Mouse (Mus musculus): ENCODE data around the gene Ano3. TPM values are rescaled to one million over a fixed set of nuclear protein-coding genes. Genes with fewer than 3 reads are reported as not detected.

The Ano3 gene
- polyA plus RNA-seq, 1 experiment from 2014 or later, result 1.3 TPM

DNA sequence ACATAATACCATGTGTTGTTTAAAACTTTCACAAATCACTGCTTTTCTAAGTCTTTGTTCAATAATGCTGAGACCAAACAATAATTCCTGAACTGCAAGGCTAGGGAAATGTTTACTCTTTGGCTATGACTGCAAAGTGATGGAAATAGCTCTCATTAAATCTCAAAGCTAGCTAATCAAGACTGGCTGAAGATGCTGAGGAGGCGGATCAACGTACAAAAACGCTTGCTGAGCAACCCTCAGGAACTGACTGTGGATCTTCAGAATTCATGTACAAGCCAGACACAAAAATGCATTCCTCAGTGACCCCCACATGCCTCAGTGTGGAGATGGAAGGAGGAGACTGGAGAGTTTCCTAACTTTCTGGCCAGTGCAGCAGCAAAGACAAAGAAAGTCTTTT lies 155.3 kb downstream of the Ano3 start:
- Histone ChIP-seq H3K36me3 (replicated peaks) (no peaks in the 10 kb centered on the region), H3K9ac (no peak overlapping the region), H3K4me1 (no peaks in the 10 kb centered on the region), H3K4me3 (replicated peaks) (no peak overlapping the region), H3K4me2 (no peak overlapping the region), H3K27ac (no peak overlapping the region), H3K27me3 (no peaks in the 10 kb centered on the region), H3K9me3 (no peaks in the 10 kb centered on the region)
- WGBS, result 75% methylated on average over 3 of the region's 3 CpGs
- ATAC-seq (ENCODE audit: low FRiP score), result no peak

DNA sequence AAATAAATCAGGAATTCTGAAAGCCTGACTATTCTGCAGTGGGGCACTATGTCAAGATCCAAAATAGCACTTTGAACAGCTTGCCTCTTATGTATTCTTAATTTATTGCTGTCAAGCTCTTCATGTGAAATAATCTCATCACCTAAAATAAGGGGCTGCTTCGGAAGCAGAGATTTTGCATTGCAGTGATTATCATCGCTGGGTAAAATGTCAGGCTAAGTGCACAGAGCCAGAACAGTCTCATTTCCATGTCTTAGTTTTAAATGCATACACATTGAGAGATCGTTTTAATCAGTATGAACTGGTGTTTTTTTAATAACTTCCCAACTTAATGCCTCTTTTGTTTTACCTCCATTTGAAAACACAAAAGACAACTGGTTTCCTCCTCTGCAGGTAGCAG lies 163.3 kb downstream of the Ano3 start:
- no peak overlapping the region for H3K4me3 ChIP-seq (replicated peaks)
- H3K9ac ChIP-seq, result no peak overlapping the region
- no peak overlapping the region for H3K27ac ChIP-seq
- H3K27me3 ChIP-seq, result no peaks in the 10 kb centered on the region
- ATAC-seq (ENCODE audit: low FRiP score), result no peak
- no peaks in the 10 kb centered on the region for H3K9me3 ChIP-seq
- H3K4me2 ChIP-seq, result no peak overlapping the region
- H3K4me1 ChIP-seq, result no peaks in the 10 kb centered on the region
- 83% methylated on average over 3 of the region's 3 CpGs for WGBS
- H3K36me3 ChIP-seq (replicated peaks), result no peaks in the 10 kb centered on the region

- no peak for ATAC-seq (ENCODE audit: low FRiP score)
- Histone ChIP-seq H3K9ac (no peak overlapping the region), H3K4me3 (replicated peaks) (no peak overlapping the region), H3K36me3 (replicated peaks) (no peaks in the 10 kb centered on the region), H3K27me3 (no peaks in the 10 kb centered on the region), H3K27ac (no peak overlapping the region), H3K9me3 (no peaks in the 10 kb centered on the region), H3K4me2 (no peak overlapping the region), H3K4me1 (no peaks in the 10 kb centered on the region)
- WGBS, result 38% methylated on average over 2 of the region's 2 CpGs
Observed at GRCm38 (mm10) chr2:110759434-110759833, 191.3 kb downstream of the Ano3 start.

GRCm38 (mm10) chr2:110757556-110757955 lies 193.2 kb downstream of the Ano3 start:
- Histone ChIP-seq H3K27me3 (no peaks in the 10 kb centered on the region), H3K9ac (no peak overlapping the region), H3K4me3 (replicated peaks) (no peak overlapping the region), H3K4me1 (no peaks in the 10 kb centered on the region), H3K9me3 (no peaks in the 10 kb centered on the region), H3K4me2 (no peak overlapping the region), H3K36me3 (replicated peaks) (no peaks in the 10 kb centered on the region), H3K27ac (no peak overlapping the region)
- WGBS, result 76% methylated on average over 2 of the region's 2 CpGs
- no peak for ATAC-seq (ENCODE audit: low FRiP score)

- no peaks in the 10 kb centered on the region for H3K36me3 ChIP-seq (replicated peaks)
- H3K4me2 ChIP-seq, result no peak overlapping the region
- no peak overlapping the region for H3K4me3 ChIP-seq (replicated peaks)
- H3K9me3 ChIP-seq, result no peaks in the 10 kb centered on the region
- no peaks in the 10 kb centered on the region for H3K27me3 ChIP-seq
- H3K27ac ChIP-seq, result no peak overlapping the region
- no peak for ATAC-seq (ENCODE audit: low FRiP score)
- H3K9ac ChIP-seq, result no peak overlapping the region
- H3K4me1 ChIP-seq, result peaks cover 3% of the 10 kb centered on the region; the same call in 1 of the 2 replicates
- 42% methylated on average over 1 of the region's 1 CpGs for WGBS
Observed at GRCm38 (mm10) chr2:110740493-110740892, 210.2 kb downstream of the Ano3 start.

- WGBS, result 72% methylated on average over 1 of the region's 1 CpGs
- Histone ChIP-seq H3K4me2 (no peak overlapping the region), H3K27ac (no peak overlapping the region), H3K4me3 (replicated peaks) (no peak overlapping the region), H3K27me3 (no peaks in the 10 kb centered on the region), H3K4me1 (peaks cover 3% of the 10 kb centered on the region; the same call in 1 of the 2 replicates), H3K9me3 (no peaks in the 10 kb centered on the region), H3K36me3 (replicated peaks) (no peaks in the 10 kb centered on the region), H3K9ac (no peak overlapping the region)
- no peak for ATAC-seq (ENCODE audit: low FRiP score)
Observed at GRCm38 (mm10) chr2:110739781-110740180, 210.9 kb downstream of the Ano3 start.

GRCm38 (mm10) chr2:110737981-110738380 lies 212.7 kb downstream of the Ano3 start:
- Histone ChIP-seq H3K9ac (no peak overlapping the region), H3K36me3 (replicated peaks) (no peaks in the 10 kb centered on the region), H3K4me2 (no peak overlapping the region), H3K27ac (no peak overlapping the region), H3K27me3 (no peaks in the 10 kb centered on the region), H3K4me3 (replicated peaks) (no peak overlapping the region), H3K4me1 (peaks cover 3% of the 10 kb centered on the region; the same call in 1 of the 2 replicates), H3K9me3 (no peaks in the 10 kb centered on the region)
- 76% methylated on average over 2 of the region's 2 CpGs for WGBS
- no peak for ATAC-seq (ENCODE audit: low FRiP score)

DNA sequence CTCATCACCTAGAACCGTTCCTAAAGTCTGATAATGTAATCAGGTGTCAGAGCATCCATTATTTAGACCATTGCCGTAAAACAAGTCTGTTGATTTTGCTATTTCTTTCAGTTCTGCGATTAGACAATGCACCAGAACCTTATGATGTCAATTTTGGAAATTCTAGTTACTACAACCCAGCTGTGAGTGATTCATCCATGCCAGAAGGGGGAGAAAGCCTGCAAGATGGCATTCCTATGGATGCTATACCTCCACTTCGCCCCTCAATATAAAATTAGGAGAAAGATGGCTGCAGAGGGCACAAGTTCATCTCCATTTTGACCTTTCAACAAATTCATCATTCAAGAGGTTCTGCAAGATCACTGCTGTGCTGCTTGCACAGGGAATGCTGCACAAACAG lies 213.5 kb downstream of the Ano3 start:
- Histone ChIP-seq H3K4me3 (replicated peaks) (no peak overlapping the region), H3K27ac (no peak overlapping the region), H3K4me1 (peaks cover 3% of the 10 kb centered on the region; the same call in 1 of the 2 replicates), H3K4me2 (no peak overlapping the region), H3K9ac (no peak overlapping the region), H3K27me3 (no peaks in the 10 kb centered on the region), H3K36me3 (replicated peaks) (no peaks in the 10 kb centered on the region), H3K9me3 (no peaks in the 10 kb centered on the region)
- no peak for ATAC-seq (ENCODE audit: low FRiP score)
- 84% methylated on average over 4 of the region's 4 CpGs for WGBS

- no peak for ATAC-seq (ENCODE audit: low FRiP score)
- H3K27me3 ChIP-seq, result no peaks in the 10 kb centered on the region
- no peak overlapping the region for H3K4me2 ChIP-seq
- no peak overlapping the region for H3K4me3 ChIP-seq (replicated peaks)
- no peaks in the 10 kb centered on the region for H3K4me1 ChIP-seq
- H3K27ac ChIP-seq, result no peak overlapping the region
- no peaks in the 10 kb centered on the region for H3K36me3 ChIP-seq (replicated peaks)
- H3K9ac ChIP-seq, result no peak overlapping the region
- H3K9me3 ChIP-seq, result no peaks in the 10 kb centered on the region
Observed at GRCm38 (mm10) chr2:110726106-110726505, 224.6 kb downstream of the Ano3 start.

DNA sequence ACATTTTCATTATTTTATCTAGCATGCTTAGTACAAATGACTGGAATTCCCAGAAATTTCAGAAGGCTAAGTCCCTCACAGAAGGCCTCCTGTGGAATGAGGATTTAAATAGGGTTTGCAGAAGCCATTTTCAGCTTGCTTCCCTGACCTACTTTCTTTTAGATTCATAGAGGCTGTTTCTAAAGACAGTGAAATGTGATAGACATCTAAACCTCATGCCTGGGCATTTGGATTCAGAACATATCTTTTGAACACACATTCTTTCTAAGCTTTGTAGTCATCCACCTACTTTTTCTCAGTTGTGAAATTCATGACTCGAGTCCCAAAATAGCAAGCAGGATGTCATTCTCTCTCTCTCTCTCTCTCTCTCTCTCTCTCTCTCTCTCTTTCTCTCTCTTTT lies 228.5 kb downstream of the Ano3 start:
- no peak overlapping the region for H3K4me3 ChIP-seq (replicated peaks)
- WGBS, result 81% methylated on average over 1 of the region's 1 CpGs

DNA sequence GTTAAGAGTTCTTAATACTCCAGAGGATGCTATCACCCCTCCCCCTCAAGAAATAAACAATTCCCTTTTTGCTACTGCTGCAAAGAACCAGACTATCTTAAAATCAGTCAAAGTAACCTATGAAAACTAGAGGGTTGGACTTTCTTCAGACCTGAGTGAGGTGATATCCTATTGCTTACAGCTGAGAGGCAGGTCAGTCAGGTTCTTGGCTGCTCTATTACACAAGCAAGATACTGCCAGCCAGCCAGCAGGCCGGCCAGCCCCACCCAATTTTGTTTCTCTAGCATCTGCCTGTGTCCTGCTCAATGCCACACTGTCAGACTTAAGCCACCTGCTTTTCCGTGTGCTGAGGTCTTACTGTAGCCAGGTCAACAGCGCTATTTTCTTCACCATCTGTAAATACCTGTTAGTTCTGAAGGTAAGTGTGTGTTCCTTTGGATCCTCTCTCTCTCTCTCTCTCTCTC lies 229.4 kb downstream of the Ano3 start, which contains the start of gene Muc15:
TSS of gene Muc15 (plus strand) at position 51 of the 464 bp plus-strand sequence.
- Histone ChIP-seq H3K36me3 (replicated peaks) (no peaks in the 10 kb centered on the region), H3K27me3 (no peaks in the 10 kb centered on the region), H3K4me3 (replicated peaks) (no peak within 1 kb of the TSS), H3K9ac (no peak within 1 kb of the TSS), H3K9me3 (no peaks in the 10 kb centered on the region), H3K4me1 (no peaks in the 10 kb centered on the region), H3K4me2 (no peak within 1 kb of the TSS), H3K27ac (no peak within 1 kb of the TSS)
- ATAC-seq (ENCODE audit: low FRiP score), result no peak
- WGBS, result 44% methylated on average over 3 of the region's 3 CpGs

More for the DNA sequence above, 228.5 kb downstream of the Ano3 start:
- H3K9me3 ChIP-seq, result no peaks in the 10 kb centered on the region
- H3K27ac ChIP-seq, result no peak overlapping the region
- no peaks in the 10 kb centered on the region for H3K4me1 ChIP-seq
- no peaks in the 10 kb centered on the region for H3K36me3 ChIP-seq (replicated peaks)
- no peak for ATAC-seq (ENCODE audit: low FRiP score)
- H3K4me2 ChIP-seq, result no peak overlapping the region
- H3K9ac ChIP-seq, result no peak overlapping the region
- no peaks in the 10 kb centered on the region for H3K27me3 ChIP-seq

GRCm38 (mm10) chr2:110719051-110719450 lies 231.7 kb downstream of the Ano3 start:
- H3K27ac ChIP-seq, result no peak overlapping the region
- H3K9me3 ChIP-seq, result no peaks in the 10 kb centered on the region
- no peaks in the 10 kb centered on the region for H3K36me3 ChIP-seq (replicated peaks)
- no peaks in the 10 kb centered on the region for H3K27me3 ChIP-seq
- H3K9ac ChIP-seq, result no peak overlapping the region
- no peak for ATAC-seq (ENCODE audit: low FRiP score)
- H3K4me2 ChIP-seq, result no peak overlapping the region
- H3K4me1 ChIP-seq, result no peaks in the 10 kb centered on the region
- H3K4me3 ChIP-seq (replicated peaks), result no peak overlapping the region

DNA sequence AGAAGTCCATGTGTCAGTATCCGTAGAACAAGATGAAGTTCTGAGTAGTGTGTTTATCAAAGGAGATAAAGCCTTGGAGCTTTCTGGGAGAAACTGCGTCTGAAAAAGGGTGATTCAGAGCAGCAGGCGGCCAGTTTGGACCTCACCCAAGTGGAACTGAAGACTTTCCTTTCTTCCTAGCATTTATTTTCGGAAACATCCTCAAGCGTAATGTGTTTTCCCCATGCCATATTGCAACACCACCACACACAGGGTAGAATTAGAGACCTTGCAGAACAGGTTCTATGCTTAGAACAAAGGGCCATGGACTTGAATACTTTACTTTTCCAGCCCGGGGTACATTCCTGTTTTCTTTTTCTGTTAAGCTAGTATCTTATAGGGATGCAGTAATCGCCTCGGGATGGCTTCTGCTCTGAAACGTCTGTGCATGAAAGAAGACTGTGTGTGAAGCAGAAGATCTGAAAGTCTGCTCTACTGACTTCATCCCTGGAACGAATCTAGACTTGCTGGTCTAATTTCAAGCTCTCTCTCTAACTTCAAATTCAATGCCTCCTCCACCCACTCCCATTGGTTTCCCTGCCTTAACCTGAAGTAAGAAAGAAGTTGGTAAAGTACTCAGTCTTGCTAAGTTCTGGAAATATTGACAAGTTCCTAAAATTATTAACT lies 240.5 kb downstream of the Ano3 start:
- WGBS, result 87% methylated on average over 10 of the region's 10 CpGs
- ATAC-seq (ENCODE audit: low FRiP score), result no peak
- no peaks in the 10 kb centered on the region for H3K9me3 ChIP-seq

More for the DNA sequence above, 240.5 kb downstream of the Ano3 start:
- no peaks in the 10 kb centered on the region for H3K4me1 ChIP-seq
- H3K27me3 ChIP-seq, result no peaks in the 10 kb centered on the region
- no peak overlapping the region for H3K4me2 ChIP-seq
- H3K9ac ChIP-seq, result no peak overlapping the region
- H3K4me3 ChIP-seq (replicated peaks), result no peak overlapping the region
- H3K36me3 ChIP-seq (replicated peaks), result no peaks in the 10 kb centered on the region
- H3K27ac ChIP-seq, result no peak overlapping the region

All from forebrain, embryonic 12.5 days (tissue).